Mouse (Mus musculus) urinary bladder, adult 2 months (tissue): ENCODE data around the gene Efna5. TPM values are rescaled to one million over a fixed set of nuclear protein-coding genes. Genes with fewer than 3 reads are reported as not detected.

Source experiments
- DNase-seq: peaks from one replicate; pipeline ENCODE4 v3.0.0; 2022; ENCODE audit warnings: low spot score
- polyA plus RNA-seq: library from polyadenylated mRNA; depleted of rRNA; stranded (reverse); fragments of >200 nt; gene quantifications from 2 replicates; pipeline ENCODE4 v1.2.3, GENCODE M21; 2012

The Efna5 gene
- polyA plus RNA-seq, 1 experiment, result 9.4 TPM

GRCm38 (mm10) chr17:62750647-62751046 lies 130.5 kb downstream of the Efna5 start:
- DNase-seq, result no peak

- DNase-seq, result no peak
Measured at GRCm38 (mm10) chr17:62748803-62749619, 132.1 kb downstream of the Efna5 start.

GRCm38 (mm10) chr17:62747381-62747780 lies 133.7 kb downstream of the Efna5 start:
- DNase-seq, result no peak

- DNase-seq, result no peak
Measured at GRCm38 (mm10) chr17:62746827-62747226, 134.3 kb downstream of the Efna5 start.

- no peak for DNase-seq
Measured at GRCm38 (mm10) chr17:62745286-62745685, 135.8 kb downstream of the Efna5 start.

- DNase-seq, result no peak
Measured at GRCm38 (mm10) chr17:62744239-62744638, 136.9 kb downstream of the Efna5 start.

- DNase-seq, result no peak
Measured at GRCm38 (mm10) chr17:62741702-62742101, 139.4 kb downstream of the Efna5 start.

- no peak for DNase-seq
Measured at GRCm38 (mm10) chr17:62741020-62741419, 140.1 kb downstream of the Efna5 start.

- DNase-seq, result no peak
Measured at GRCm38 (mm10) chr17:62739993-62740392, 141.1 kb downstream of the Efna5 start.

- no peak for DNase-seq
Measured at GRCm38 (mm10) chr17:62737404-62737803, 143.7 kb downstream of the Efna5 start.

GRCm38 (mm10) chr17:62735943-62736342 lies 145.2 kb downstream of the Efna5 start:
- no peak for DNase-seq

GRCm38 (mm10) chr17:62734901-62735300 lies 146.2 kb downstream of the Efna5 start:
- no peak for DNase-seq

GRCm38 (mm10) chr17:62734067-62734466 lies 147.1 kb downstream of the Efna5 start:
- DNase-seq, result no peak

- DNase-seq, result no peak
Measured at GRCm38 (mm10) chr17:62729754-62730470, 151.2 kb downstream of the Efna5 start.

- no peak for DNase-seq
Measured at GRCm38 (mm10) chr17:62728142-62728917, 152.8 kb downstream of the Efna5 start.

- no peak for DNase-seq
Measured at GRCm38 (mm10) chr17:62726102-62726501, 155.0 kb downstream of the Efna5 start.

- no peak for DNase-seq
Measured at GRCm38 (mm10) chr17:62722962-62723361, 158.2 kb downstream of the Efna5 start.

GRCm38 (mm10) chr17:62721595-62721994 lies 159.5 kb downstream of the Efna5 start:
- no peak for DNase-seq

- no peak for DNase-seq
Measured at GRCm38 (mm10) chr17:62720740-62721450, 160.2 kb downstream of the Efna5 start.

GRCm38 (mm10) chr17:62717426-62718131 lies 163.5 kb downstream of the Efna5 start:
- no peak for DNase-seq

GRCm38 (mm10) chr17:62713455-62713854 lies 167.7 kb downstream of the Efna5 start:
- DNase-seq, result no peak
